Mouse (Mus musculus) MEL (cell line): Measurements from ENCODE around the gene Gm9803. TPM values are rescaled to one million over a fixed set of nuclear protein-coding genes. Genes with fewer than 3 reads are reported as not detected.
A peak's percentile ranks its signal among the peaks of the same experiment; 100 is the strongest.

Experiments
- DNase-seq: peaks from one replicate; pipeline ENCODE4 v3.0.0; 2011; ENCODE audit warnings: low read depth, low spot score
- H3K27ac ChIP-seq: 2 replicates; pipeline ENCODE4 v1.5.1; 2012; ENCODE audit warnings: low read depth, mild to moderate bottlenecking, control low read depth, low read length, moderate library complexity; ENCODE audit not compliant: control insufficient read depth
- H3K27me3 ChIP-seq, 2 experiments: fragments of 150-350 bp in 1 of 2; sonication (generic) in 1 of 2; 2 replicates each; pipeline ENCODE4 v1.6.1; 2012; ENCODE audit warnings: low read length in 2 of 2, mild to moderate bottlenecking in 2 of 2, improper control_type of control experiment in 1 of 2, moderate library complexity in 1 of 2; ENCODE audit not compliant: insufficient read depth in 2 of 2, control insufficient read depth in 1 of 2
- H3K36me3 ChIP-seq, 2 experiments: 2 replicates each; pipeline ENCODE4 v1.6.1; 2012 to 2014; ENCODE audit warnings: low read length in 2 of 2, improper control_type of control experiment in 1 of 2, inconsistent platforms in 1 of 2, mild to moderate bottlenecking in 1 of 2; ENCODE audit not compliant: insufficient read depth in 2 of 2, control insufficient read depth in 1 of 2
- H3K4me1 ChIP-seq, 2 experiments: fragments of 150-350 bp in 1 of 2; sonication (generic) in 1 of 2; 2 replicates each; pipeline ENCODE4 v1.6.1; 2012; ENCODE audit warnings: low read length in 2 of 2, improper control_type of control experiment in 1 of 2, mild to moderate bottlenecking in 1 of 2; ENCODE audit not compliant: insufficient read depth in 2 of 2, control insufficient read depth in 1 of 2
- H3K4me3 ChIP-seq, 2 experiments: fragments of 150-350 bp in 1 of 2; sonication (generic) in 1 of 2; 2 replicates each; pipeline ENCODE4 v1.5.1; 2012; ENCODE audit warnings: low read depth in 2 of 2, low read length in 2 of 2, mild to moderate bottlenecking in 2 of 2, moderate library complexity in 2 of 2, control low read depth in 1 of 2, improper control_type of control experiment in 1 of 2; ENCODE audit not compliant: control insufficient read depth in 1 of 2, insufficient read depth in 1 of 2
- H3K79me2 ChIP-seq: 2 replicates; pipeline ENCODE4 v1.6.1; 2012; ENCODE audit warnings: mild to moderate bottlenecking, low read length, moderate library complexity; ENCODE audit not compliant: control insufficient read depth, poor library complexity, insufficient read depth
- H3K9ac ChIP-seq: 2 replicates; pipeline ENCODE4 v1.6.1; 2012; ENCODE audit warnings: low read depth, mild to moderate bottlenecking, control low read depth, low read length, moderate library complexity; ENCODE audit not compliant: control insufficient read depth, poor library complexity, severe bottlenecking
- H3K9me3 ChIP-seq: fragments of 150-350 bp; sonication (generic); replicated peaks from 2 replicates; pipeline ENCODE4 v1.6.1; 2012; ENCODE audit warnings: mild to moderate bottlenecking, low read length, improper control_type of control experiment, moderate library complexity; ENCODE audit not compliant: insufficient read depth
- CHD1 ChIP-seq: IDR thresholded peaks from 2 replicates; pipeline ENCODE4 v1.6.1; 2012; ENCODE audit warnings: low read depth, mild to moderate bottlenecking, inconsistent platforms, low read length, improper control_type of control experiment
- GABPA ChIP-seq: IDR thresholded peaks from 2 replicates; pipeline ENCODE4 v1.6.1; 2012; ENCODE audit warnings: low read depth, mild to moderate bottlenecking, inconsistent platforms, low read length, improper control_type of control experiment, moderate library complexity
- JUND ChIP-seq: IDR thresholded peaks from 2 replicates; pipeline ENCODE4 v1.6.1; 2011; ENCODE audit warnings: low read depth, mild to moderate bottlenecking, improper control_type of control experiment, low read length
- MAFK ChIP-seq: IDR thresholded peaks from 2 replicates; pipeline ENCODE4 v1.6.1; 2011; ENCODE audit warnings: low read depth, mild to moderate bottlenecking, low read length, improper control_type of control experiment, borderline replicate concordance
- MAZ ChIP-seq: IDR thresholded peaks from 2 replicates; pipeline ENCODE4 v1.6.1; 2012; ENCODE audit warnings: low read depth, mild to moderate bottlenecking, inconsistent platforms, low read length, improper control_type of control experiment
- MYB ChIP-seq: IDR thresholded peaks from 2 replicates; pipeline ENCODE4 v1.6.1; 2011; ENCODE audit warnings: mild to moderate bottlenecking, low read depth, low read length, improper control_type of control experiment
- MYC ChIP-seq: IDR thresholded peaks from 2 replicates; pipeline ENCODE4 v1.6.1; 2011; ENCODE audit warnings: low read depth, mild to moderate bottlenecking, low read length, improper control_type of control experiment, moderate library complexity
- POLR2AphosphoS5 ChIP-seq: IDR thresholded peaks from 2 replicates; pipeline ENCODE4 v1.6.1; 2012; ENCODE audit warnings: low read depth, borderline replicate concordance, mild to moderate bottlenecking, inconsistent platforms, low read length, moderate library complexity, mixed read lengths
- RAD21 ChIP-seq: IDR thresholded peaks from 2 replicates; pipeline ENCODE4 v1.6.1; 2011; ENCODE audit warnings: mild to moderate bottlenecking, low read depth, low read length, improper control_type of control experiment
- SMC3 ChIP-seq: IDR thresholded peaks from 2 replicates; pipeline ENCODE4 v1.6.1; 2011; ENCODE audit warnings: low read depth, low read length, improper control_type of control experiment
- USF1 ChIP-seq: IDR thresholded peaks from 2 replicates; pipeline ENCODE4 v1.6.1; 2014; ENCODE audit warnings: low read depth, mild to moderate bottlenecking, inconsistent platforms, low read length, improper control_type of control experiment, moderate library complexity
- ZKSCAN1 ChIP-seq: IDR thresholded peaks from 2 replicates; pipeline ENCODE4 v1.6.1; 2012; ENCODE audit warnings: low read depth, mild to moderate bottlenecking, inconsistent platforms, low read length, improper control_type of control experiment, moderate library complexity
- ZNF384 ChIP-seq: IDR thresholded peaks from 2 replicates; pipeline ENCODE4 v1.6.1; 2012; ENCODE audit warnings: low read depth, mild to moderate bottlenecking, inconsistent platforms, low read length, improper control_type of control experiment
- polyA plus RNA-seq, 2 experiments: library from polyadenylated mRNA; stranded (reverse) in 1 of 2; unstranded in 1 of 2; fragments of >175 nt in 1 of 2; fragments of >200 nt in 1 of 2; gene quantifications; 2 replicates each; pipeline versions ENCODE4 v1.2.1 to v1.2.4; 2012; ENCODE audit warnings: low replicate concordance in 2 of 2, low read depth in 1 of 2; ENCODE audit not compliant: insufficient read length in 2 of 2, insufficient read depth in 1 of 2, missing spikeins in 1 of 2
- total RNA-seq: library from RNA; depleted of rRNA; stranded (reverse); fragments of 300-350 nt; gene quantifications from 2 replicates; pipeline ENCODE4 v1.2.3, GENCODE M21; 2012

Gene Gm9803
- total and polyA plus RNA-seq, 3 experiments, result 18.7 to 137 TPM; not detected in 1

GRCm38 (mm10) chr10:43516992-43517660 lies 6.8 kb upstream of the Gm9803 start:
- DNase-seq, result no peak
- H3K4me3 ChIP-seq, result no peak overlapping the region
- TF ChIP-seq MAFK, result no peak
- H3K9ac ChIP-seq, result no peak overlapping the region
- H3K36me3 ChIP-seq, result no peaks in the 10 kb centered on the region
- H3K27ac ChIP-seq, result no peak overlapping the region
- H3K4me1 ChIP-seq, result peaks cover 0 to 2% of the 10 kb centered on the region in 2 experiments; a peak in 1 of 4 replicates
- no peaks in the 10 kb centered on the region for H3K27me3 ChIP-seq
- H3K79me2 ChIP-seq, result no peaks in the 10 kb centered on the region
- H3K9me3 ChIP-seq, result no peaks in the 10 kb centered on the region

GRCm38 (mm10) chr10:43517836-43518235 lies 6.0 kb upstream of the Gm9803 start:
- H3K9me3 ChIP-seq, result no peaks in the 10 kb centered on the region
- H3K27ac ChIP-seq, result no peak overlapping the region
- no peak overlapping the region for H3K9ac ChIP-seq
- peaks cover 0 to 2% of the 10 kb centered on the region in 2 experiments; a peak in 1 of 4 replicates for H3K4me1 ChIP-seq
- H3K79me2 ChIP-seq, result no peaks in the 10 kb centered on the region
- H3K27me3 ChIP-seq, result no peaks in the 10 kb centered on the region
- DNase-seq, result peak; percentile 19
- TF ChIP-seq GABPA, result no peak
- TF ChIP-seq MAZ, result no peak
- TF ChIP-seq USF1, result no peak
- TF ChIP-seq JUND, result no peak
- no peak for TF ChIP-seq RAD21
- TF ChIP-seq CHD1, result no peak
- no peak for TF ChIP-seq ZNF384
- TF ChIP-seq MYB, result no peak
- no peak overlapping the region for H3K4me3 ChIP-seq
- H3K36me3 ChIP-seq, result no peaks in the 10 kb centered on the region

GRCm38 (mm10) chr10:43518368-43518767 lies 5.5 kb upstream of the Gm9803 start:
- H3K79me2 ChIP-seq, result no peaks in the 10 kb centered on the region
- TF ChIP-seq USF1, result no peak
- no peak for TF ChIP-seq ZKSCAN1
- TF ChIP-seq POLR2AphosphoS5, result no peak
- TF ChIP-seq SMC3, result no peak
- no peak for TF ChIP-seq MYC
- no peak for TF ChIP-seq RAD21
- TF ChIP-seq, all 39 proteins: peak for 0
- H3K4me3 ChIP-seq, result no peak overlapping the region
- no peak overlapping the region for H3K27ac ChIP-seq
- H3K27me3 ChIP-seq, result no peaks in the 10 kb centered on the region
- peaks cover 0 to 2% of the 10 kb centered on the region in 2 experiments; a peak in 1 of 4 replicates for H3K4me1 ChIP-seq
- no peaks in the 10 kb centered on the region for H3K9me3 ChIP-seq
- no peak overlapping the region for H3K9ac ChIP-seq
- no peak for DNase-seq
- no peaks in the 10 kb centered on the region for H3K36me3 ChIP-seq
